Mouse (Mus musculus) midbrain, postnatal 0 days (tissue): ENCODE results near the gene Reep6. TPM values are rescaled to one million over a fixed set of nuclear protein-coding genes. Genes with fewer than 3 reads are reported as not detected.
A peak's percentile ranks its signal among the peaks of the same experiment; 100 is the strongest.

Experiments
- ATAC-seq: fragments of 200-750 bp; cut with Nextera tagmentation; 2 replicates; pipeline ENCODE4 v1.8.0; 2017; ENCODE audit warnings: moderate number of reproducible peaks, mild to moderate bottlenecking, moderate TSS enrichment, moderate library complexity; ENCODE audit not compliant: low FRiP score
- DNase-seq: peaks from one replicate; pipeline ENCODE4 v3.0.0-alpha.2; 2015; ENCODE audit warnings: low spot score
- H3K27ac ChIP-seq: fragments of 300-500 bp; sonication (generic); 2 replicates; pipeline ENCODE4 v1.5.1; 2014; ENCODE audit warnings: low read depth, mild to moderate bottlenecking, low read length, mixed read lengths
- H3K27me3 ChIP-seq: fragments of 300-500 bp; sonication (generic); 2 replicates; pipeline ENCODE4 v1.6.1; 2014; ENCODE audit warnings: low read length, control low read depth, mixed read lengths; ENCODE audit not compliant: insufficient read depth
- H3K36me3 ChIP-seq: fragments of 300-500 bp; sonication (generic); 2 replicates; pipeline ENCODE4 v1.6.1; 2014; ENCODE audit warnings: low read length, control low read depth, mixed read lengths; ENCODE audit not compliant: insufficient read depth
- H3K4me1 ChIP-seq: fragments of 300-500 bp; sonication (generic); 2 replicates; pipeline ENCODE4 v1.6.1; 2014; ENCODE audit warnings: mild to moderate bottlenecking, control low read depth, antibody characterized with exemption, low read length, mixed read lengths; ENCODE audit not compliant: insufficient read depth
- H3K4me2 ChIP-seq: fragments of 300-500 bp; sonication (generic); 2 replicates; pipeline ENCODE4 v1.6.1; 2014; ENCODE audit warnings: low read depth, mild to moderate bottlenecking, low read length, mixed read lengths; ENCODE audit not compliant: poor library complexity, severe bottlenecking
- H3K4me3 ChIP-seq: fragments of 300-500 bp; sonication (generic); 2 replicates; pipeline ENCODE4 v1.5.1; 2014; ENCODE audit warnings: low read depth, mild to moderate bottlenecking, low read length, moderate library complexity
- H3K9ac ChIP-seq: fragments of 300-500 bp; sonication (generic); replicated peaks from 2 replicates; pipeline ENCODE4 v1.6.1; 2014; ENCODE audit warnings: mild to moderate bottlenecking, low read length, moderate library complexity, mixed read lengths; ENCODE audit not compliant: poor library complexity, severe bottlenecking
- H3K9me3 ChIP-seq: fragments of 300-500 bp; sonication (generic); 2 replicates; pipeline ENCODE4 v1.6.1; 2016; ENCODE audit warnings: low read length, control low read depth
- CTCF ChIP-seq: IDR thresholded peaks from 2 replicates; pipeline ENCODE4 v1.5.1; 2016; ENCODE audit warnings: antibody characterized with exemption, mild to moderate bottlenecking
- WGBS: fragments of 180-500 bp; shearing (Covaris S2); extraction: QIAGEN DNeasy Blood & Tissue Kit; methylation state at CpG from one replicate; pipeline ENCODE4 v1.1.7; 2014; 5-methylcytosine and 5-hydroxymethylcytosine counted together
- polyA plus RNA-seq: library from polyadenylated mRNA; unstranded; fragments of >200 nt; fragmentation: Nextera tagmentation; extraction: Ambion mirVana; gene quantifications from 2 replicates; pipeline ENCODE4 v1.2.1, GENCODE M21; 2015
- total RNA-seq: library from RNA; depleted of rRNA; stranded (reverse); fragments of >200 nt; gene quantifications from 2 replicates; pipeline ENCODE4 v1.2.3, GENCODE M21; 2014

Reep6 gene
- total and polyA plus RNA-seq, 2 experiments from 2014 or later, result 5.3 to 7.0 TPM

- H3K4me2 ChIP-seq, result peak overlapping the region; percentile 90
- H3K4me1 ChIP-seq, result peaks cover 7% of the 10 kb centered on the region
- TF ChIP-seq CTCF, result peak; percentile 33; the same call in 1 of the 2 replicates
- H3K27me3 ChIP-seq, result no peaks in the 10 kb centered on the region
- 4% methylated on average over 27 of the region's 28 CpGs for WGBS
- peak overlapping the region; percentile 51 for H3K4me3 ChIP-seq
- ATAC-seq (no peak), DNase-seq (no peak)
- peak overlapping the region; percentile 61 for H3K9ac ChIP-seq
- H3K36me3 ChIP-seq, result peaks cover 4% of the 10 kb centered on the region
- 0 out of 2 replicates have a peak overlapping the region, but pooled peaks have one; percentile 13 for H3K27ac ChIP-seq
- no peaks in the 10 kb centered on the region for H3K9me3 ChIP-seq
Measured at GRCm38 (mm10) chr10:80322811-80323211, 6.9 kb upstream of the Reep6 start.

GRCm38 (mm10) chr10:80323261-80324119 is 6.3 kb upstream of the Reep6 start:
- H3K9me3 ChIP-seq, result no peaks in the 10 kb centered on the region
- 0 out of 2 replicates have a peak, but pooled peaks cover 3% of the 10 kb centered on the region for H3K36me3 ChIP-seq
- peaks cover 7% of the 10 kb centered on the region for H3K4me1 ChIP-seq
- H3K27ac ChIP-seq, result peak overlapping the region; percentile 13; the same call in 1 of the 2 replicates
- TF ChIP-seq CTCF, result no peak
- ATAC-seq (0 out of 2 replicates have a peak, but pooled peaks have one; percentile 12), DNase-seq (no peak)
- no peaks in the 10 kb centered on the region for H3K27me3 ChIP-seq
- WGBS, result 1% methylated on average over 38 of the region's 46 CpGs
- peak overlapping the region; percentile 61 for H3K9ac ChIP-seq
- H3K4me3 ChIP-seq, result peak overlapping the region; percentile 51
- H3K4me2 ChIP-seq, result peak overlapping the region; percentile 90

GRCm38 (mm10) chr10:80324120-80325037 is 5.4 kb upstream of the Reep6 start:
- H3K36me3 ChIP-seq, result no peaks in the 10 kb centered on the region
- DNase-seq, result no peak
- H3K27ac ChIP-seq, result no peak overlapping the region
- no peak for ATAC-seq
- H3K9me3 ChIP-seq, result no peaks in the 10 kb centered on the region
- TF ChIP-seq CTCF, result no peak
- H3K4me2 ChIP-seq, result peak overlapping the region; percentile 90
- 80% methylated on average over 17 of the region's 17 CpGs for WGBS
- H3K4me3 ChIP-seq, result peak overlapping the region; percentile 51; the same call in 1 of the 2 replicates
- H3K27me3 ChIP-seq, result no peaks in the 10 kb centered on the region
- no peak overlapping the region for H3K9ac ChIP-seq
- peaks cover 7% of the 10 kb centered on the region for H3K4me1 ChIP-seq

- no peak for TF ChIP-seq CTCF
- ATAC-seq, result no peak
- H3K27me3 ChIP-seq, result no peaks in the 10 kb centered on the region
- no peaks in the 10 kb centered on the region for H3K36me3 ChIP-seq
- no peaks in the 10 kb centered on the region for H3K9me3 ChIP-seq
- H3K4me1 ChIP-seq, result peaks cover 4% of the 10 kb centered on the region; the same call in 1 of the 2 replicates
- no peak overlapping the region for H3K9ac ChIP-seq
- WGBS, result 92% methylated on average over 21 of the region's 21 CpGs
- DNase-seq, result no peak
- H3K27ac ChIP-seq, result no peak overlapping the region
- H3K4me2 ChIP-seq, result no peak overlapping the region
- no peak overlapping the region for H3K4me3 ChIP-seq
Measured at GRCm38 (mm10) chr10:80325045-80325444, 4.7 kb upstream of the Reep6 start.

- DNase-seq, result no peak
- 1% methylated on average over 29 of the region's 41 CpGs for WGBS
Measured at GRCm38 (mm10) chr10:80330084-80330483, 331 bp downstream of the Reep6 start.

More at GRCm38 (mm10) chr10:80330084-80330483, 331 bp downstream of the Reep6 start:
- no peak for TF ChIP-seq CTCF
- Histone ChIP-seq H3K9me3 (no peaks in the 10 kb centered on the region), H3K36me3 (no peaks in the 10 kb centered on the region), H3K27me3 (no peaks in the 10 kb centered on the region), H3K4me2 (peak overlapping the region; percentile 79), H3K27ac (no peak overlapping the region), H3K4me3 (peak overlapping the region; percentile 48), H3K9ac (peak overlapping the region; percentile 51; the same call in 1 of the 2 replicates), H3K4me1 (peaks cover 5% of the 10 kb centered on the region; the same call in 1 of the 2 replicates)
- no peak; the same call in 1 of the 2 replicates for ATAC-seq
